Mouse (Mus musculus) testis, adult 2 months (tissue): Measurements from ENCODE around the gene 4833423E24Rik.

Source experiments
- CTCF ChIP-seq: fragments of 200-500 bp; IDR thresholded peaks from 2 replicates; pipeline ENCODE4 v1.5.1; 2012; ENCODE audit warnings: low read depth, mild to moderate bottlenecking, inconsistent platforms, low read length, moderate library complexity; ENCODE audit not compliant: control insufficient read depth, insufficient read depth, insufficient replicate concordance
- POLR2A ChIP-seq: fragments of 200-500 bp; IDR thresholded peaks from 2 replicates; pipeline ENCODE4 v1.6.1; 2012; ENCODE audit warnings: low read depth, mild to moderate bottlenecking, inconsistent platforms, low read length, moderate library complexity; ENCODE audit not compliant: control insufficient read depth

- TF ChIP-seq CTCF (no peak), POLR2A (no peak)
Observed at GRCm38 (mm10) chr2:85522859-85523489, 4.2 kb upstream of the 4833423E24Rik start.
